ENCODE assay signal across 8 mouse cellular contexts in the genomic region with DNA sequence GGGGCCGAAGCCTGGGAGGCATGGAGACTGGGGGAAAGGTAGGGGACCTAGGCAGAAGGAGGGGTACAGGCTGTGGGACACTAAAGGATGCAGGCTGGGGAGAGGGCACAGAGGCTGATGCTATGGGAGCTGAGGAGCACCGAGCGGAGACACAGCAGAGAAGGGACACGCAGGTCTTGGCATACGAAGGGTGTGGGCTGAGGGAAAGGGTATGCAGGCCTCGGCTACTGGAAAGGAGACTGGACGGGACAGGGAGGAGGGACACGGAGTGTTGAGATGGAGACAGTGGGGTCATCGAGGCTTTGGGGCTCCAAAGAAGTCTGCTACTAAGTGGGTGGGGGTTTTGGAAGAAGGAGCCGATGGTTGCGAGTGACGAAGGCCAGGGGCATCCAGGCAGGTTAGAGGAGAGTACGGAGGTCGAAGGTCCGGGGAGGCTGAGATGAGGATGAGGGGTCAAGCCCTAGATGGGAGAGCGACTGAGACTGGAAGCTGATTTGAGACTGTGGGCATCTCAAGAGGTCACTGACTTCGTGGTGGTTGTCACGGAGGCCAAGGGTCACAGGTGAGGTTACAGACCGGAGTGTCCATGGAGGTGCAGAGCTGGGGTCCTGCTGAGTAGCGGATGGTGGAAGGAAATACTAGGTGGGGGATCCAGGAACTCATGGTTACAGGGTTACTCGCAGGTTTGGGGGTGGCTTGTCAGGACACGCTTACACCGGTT. TPM values are rescaled to one million over a fixed set of nuclear protein-coding genes. Genes with fewer than 3 reads are reported as not detected.
DNase-seq lines count a peak whose midpoint lies in the region; ATAC-seq and TF ChIP-seq lines count a peak whose summit lies in the region.

No protein-coding gene starts in this region.

- peak overlapping the region; percentile 98 for H3K4me3 ChIP-seq in cerebellum, adult 2 months (replicated peaks; ENCODE audit: insufficient read depth, low read depth, low read length)
- H3K4me3 ChIP-seq in lung, embryonic 16.5 days (ENCODE audit: low read length), result peak overlapping the region; percentile 59
- H3K4me3 ChIP-seq in limb, embryonic 11.5 days (ENCODE audit: low read depth, low read length), result peak overlapping the region; percentile 59
- peak overlapping the region; percentile 57 for H3K4me3 ChIP-seq in stomach, embryonic 15.5 days (replicated peaks)

- peak overlapping the region; percentile 89 for H3K27ac ChIP-seq in cerebellum, adult 2 months (ENCODE audit: insufficient read depth, low read length)
- no peak overlapping the region for H3K27ac ChIP-seq in lung, embryonic 16.5 days (ENCODE audit: low read length)
- H3K27ac ChIP-seq in limb, embryonic 11.5 days (replicated peaks; ENCODE audit: low read depth, low read length), result no peak overlapping the region
- H3K27ac ChIP-seq in stomach, embryonic 15.5 days, result no peak overlapping the region

- H3K4me2 ChIP-seq in lung, embryonic 16.5 days (ENCODE audit: low read depth, low read length), result peak overlapping the region; percentile 99
- peak overlapping the region; percentile 97 for H3K4me2 ChIP-seq in limb, embryonic 11.5 days (ENCODE audit: low read depth, severe bottlenecking)
- H3K4me2 ChIP-seq in stomach, embryonic 15.5 days, result peak overlapping the region; percentile 96

- peaks cover 40% of the 10 kb centered on the region for H3K4me1 ChIP-seq in cerebellum, adult 2 months (ENCODE audit: control insufficient read depth, insufficient read depth, low read length)
- H3K4me1 ChIP-seq in lung, embryonic 16.5 days (replicated peaks; ENCODE audit: control insufficient read depth, insufficient read depth, low read length), result peaks cover 22% of the 10 kb centered on the region
- peaks cover 10% of the 10 kb centered on the region; the same call in 1 of the 2 replicates for H3K4me1 ChIP-seq in limb, embryonic 11.5 days (ENCODE audit: control insufficient read depth, insufficient read depth, low read length)
- H3K4me1 ChIP-seq in stomach, embryonic 15.5 days, result peaks cover 44% of the 10 kb centered on the region

- no peak for ATAC-seq in cerebellum, adult (ENCODE audit: insufficient number of reproducible peaks, low FRiP score, low TSS enrichment)
- ATAC-seq in lung, embryonic 16.5 days (ENCODE audit: low read depth), result no peak
- no peak for ATAC-seq in limb, embryonic 11.5 days (ENCODE audit: insufficient number of reproducible peaks, low FRiP score, low TSS enrichment, low read depth)
- ATAC-seq in stomach, embryonic 15.5 days (ENCODE audit: insufficient read depth, low FRiP score, low read depth), result no peak
- ATAC-seq in monocyte, adult 5-6 weeks (replicated peaks; ENCODE audit: insufficient number of reproducible peaks, low FRiP score, low TSS enrichment, poor library complexity, severe bottlenecking), result no peak

- peak; percentile 57 to 76 for DNase-seq in cerebellum, adult 2 months
- no peak for DNase-seq in lung, postnatal 14 days
- peak; percentile 49 for DNase-seq in limb, embryonic 11.5 days (ENCODE audit: low spot score)
- DNase-seq in urinary bladder, postnatal 14 days (ENCODE audit: low spot score), result no peak

- no peak for TF ChIP-seq POLR2A in cerebellum, adult 2 months (IDR thresholded peaks at IDR 0.05; ENCODE audit: borderline replicate concordance, insufficient read depth, low read length)

- no peaks in the 10 kb centered on the region for H3K36me3 ChIP-seq in lung, embryonic 16.5 days (ENCODE audit: control insufficient read depth, insufficient read depth, low read length)
- no peaks in the 10 kb centered on the region for H3K36me3 ChIP-seq in limb, embryonic 11.5 days (ENCODE audit: control insufficient read depth, insufficient read depth, low read length)
- no peaks in the 10 kb centered on the region for H3K36me3 ChIP-seq in stomach, embryonic 15.5 days

- no peaks in the 10 kb centered on the region for H3K9me3 ChIP-seq in lung, embryonic 16.5 days (ENCODE audit: control insufficient read depth, low read length)
- H3K9me3 ChIP-seq in limb, embryonic 11.5 days (ENCODE audit: control insufficient read depth, low read length), result no peaks in the 10 kb centered on the region
- H3K9me3 ChIP-seq in stomach, embryonic 15.5 days, result no peaks in the 10 kb centered on the region

- peak overlapping the region; percentile 41 for H3K9ac ChIP-seq in lung, embryonic 16.5 days (ENCODE audit: low read length)
- peak overlapping the region; percentile 7; the same call in 1 of the 2 replicates for H3K9ac ChIP-seq in limb, embryonic 11.5 days (ENCODE audit: low read length)
- H3K9ac ChIP-seq in stomach, embryonic 15.5 days, result no peak overlapping the region

- WGBS in cerebellum, adult 2 months, result 3% methylated on average over 23 of the region's 23 CpGs
- WGBS in lung, embryonic 16.5 days, result 14% methylated on average over 23 of the region's 23 CpGs
- 7% methylated on average over 23 of the region's 23 CpGs for WGBS in limb, embryonic 11.5 days
- WGBS in stomach, embryonic 15.5 days, result 18% methylated on average over 23 of the region's 23 CpGs

- no peaks in the 10 kb centered on the region for H3K27me3 ChIP-seq in cerebellum, adult 2 months (ENCODE audit: control insufficient read depth, insufficient read depth, low read length)
- H3K27me3 ChIP-seq in lung, embryonic 16.5 days (ENCODE audit: control insufficient read depth, insufficient read depth, low read depth, low read length), result peaks cover 29% of the 10 kb centered on the region
- H3K27me3 ChIP-seq in limb, embryonic 11.5 days (ENCODE audit: control insufficient read depth, insufficient read depth, low read length), result peaks cover 28% of the 10 kb centered on the region
- H3K27me3 ChIP-seq in stomach, embryonic 15.5 days (replicated peaks), result peaks cover 32% of the 10 kb centered on the region

- no peak for TF ChIP-seq CTCF in cerebellum, adult 2 months (IDR thresholded peaks at IDR 0.05; ENCODE audit: borderline replicate concordance, insufficient read depth, low read depth, low read length)

RNA-seq across cellular contexts. Expression of a gene that starts 0.7 kb away (rescaled TPM):
- 296 and 298 TPM in 2 replicates for polyA plus RNA-seq in cerebellum, adult 2 months (2012; rRNA removed)
- polyA plus RNA-seq in lung, embryonic 16.5 days (2015; fragmentation: Nextera tagmentation; extraction: Ambion mirVana), result 2.0 and 2.2 TPM in 2 replicates
- polyA plus RNA-seq in limb, embryonic 11.5 days (2014; fragmentation: Nextera tagmentation; extraction: Ambion mirVana), result 1.5 and 1.8 TPM in 2 replicates
- 3.8 and 4.5 TPM in 2 replicates for polyA plus RNA-seq in stomach, embryonic 15.5 days (2015; fragmentation: Nextera tagmentation; extraction: Ambion mirVana)
- total RNA-seq in monocyte, adult 5-6 weeks (2017), result 0.21 to 0.29 TPM (median 0.29 TPM) in 3 replicates

RNA-seq across cellular contexts. Expression of a gene that starts 38.9 kb away (rescaled TPM):
- polyA plus RNA-seq in cerebellum, adult 2 months (2012; rRNA removed), result 32.3 and 33.0 TPM in 2 replicates
- 15.3 and 16.4 TPM in 2 replicates for polyA plus RNA-seq in lung, embryonic 16.5 days (2015; fragmentation: Nextera tagmentation; extraction: Ambion mirVana)
- polyA plus RNA-seq in limb, embryonic 11.5 days (2014; fragmentation: Nextera tagmentation; extraction: Ambion mirVana), result 30.5 and 33.7 TPM in 2 replicates
- polyA plus RNA-seq in stomach, embryonic 15.5 days (2015; fragmentation: Nextera tagmentation; extraction: Ambion mirVana), result 21.6 and 25.1 TPM in 2 replicates
- total RNA-seq in monocyte, adult 5-6 weeks (2017), result 2.9 to 9.1 TPM (median 8.3 TPM) in 3 replicates

RNA-seq across cellular contexts. Expression of a gene that starts 50.8 kb away (rescaled TPM):
- polyA plus RNA-seq in cerebellum, adult 2 months (2012; rRNA removed), result 43.5 and 44.7 TPM in 2 replicates
- 17.8 and 18.2 TPM in 2 replicates for polyA plus RNA-seq in lung, embryonic 16.5 days (2015; fragmentation: Nextera tagmentation; extraction: Ambion mirVana)
- 16.9 and 18.6 TPM in 2 replicates for polyA plus RNA-seq in limb, embryonic 11.5 days (2014; fragmentation: Nextera tagmentation; extraction: Ambion mirVana)
- 17.7 and 19.0 TPM in 2 replicates for polyA plus RNA-seq in stomach, embryonic 15.5 days (2015; fragmentation: Nextera tagmentation; extraction: Ambion mirVana)
- total RNA-seq in monocyte, adult 5-6 weeks (2017), result 13.9 to 20.6 TPM (median 17.0 TPM) in 3 replicates

RNA-seq across cellular contexts. Expression of a gene that starts 51.0 kb away (rescaled TPM):
- 43.5 and 50.7 TPM in 2 replicates for polyA plus RNA-seq in cerebellum, adult 2 months (2012; rRNA removed)
- polyA plus RNA-seq in lung, embryonic 16.5 days (2015; fragmentation: Nextera tagmentation; extraction: Ambion mirVana), result 64.7 and 78.3 TPM in 2 replicates
- 71.3 and 71.4 TPM in 2 replicates for polyA plus RNA-seq in limb, embryonic 11.5 days (2014; fragmentation: Nextera tagmentation; extraction: Ambion mirVana)
- 81.5 and 83.1 TPM in 2 replicates for polyA plus RNA-seq in stomach, embryonic 15.5 days (2015; fragmentation: Nextera tagmentation; extraction: Ambion mirVana)
- total RNA-seq in monocyte, adult 5-6 weeks (2017), result 21.0 to 40.3 TPM (median 25.7 TPM) in 3 replicates

Comparison
In these comparisons a context has a peak if more than half of its experiments do, and no peak if none do; other contexts are left out.
1. DNase-seq: peak in cerebellum, adult 2 months (2 of 2) and limb, embryonic 11.5 days (single experiment); none in lung, postnatal 14 days (single experiment) and urinary bladder, postnatal 14 days (single experiment).
2. RNA of a gene that starts 0.7 kb away (polyA plus RNA-seq): 296 to 298 TPM in cerebellum, adult 2 months; 3.8 to 4.5 TPM in stomach, embryonic 15.5 days, 2.0 to 2.2 TPM in lung, embryonic 16.5 days and 1.5 to 1.8 TPM in limb, embryonic 11.5 days; every median in the first group is over 10 times any median in the second.
3. Peak in every context shown above with its lines, with median percentiles within 50 percentile points of each other: H3K4me3 ChIP-seq and H3K4me2 ChIP-seq.